Mouse (Mus musculus) spleen, adult 2 months (tissue): Measurements from ENCODE around the gene Edc3. TPM values are rescaled to one million over a fixed set of nuclear protein-coding genes. Genes with fewer than 3 reads are reported as not detected.

ENCODE experiments used
- DNase-seq, 2 experiments: peaks; one replicate each; pipeline versions ENCODE4 v3.0.0 to v3.0.0-alpha.2; 2012 to 2021; ENCODE audit warnings: low spot score in 2 of 2, low read depth in 1 of 2
- H3K27ac ChIP-seq: fragments of 200-500 bp; 2 replicates; pipeline ENCODE4 v1.5.1; 2012; ENCODE audit warnings: low read length, inconsistent platforms; ENCODE audit not compliant: insufficient read depth
- H3K27me3 ChIP-seq: fragments of 200-500 bp; 2 replicates; pipeline ENCODE4 v1.6.1; 2012; ENCODE audit warnings: mild to moderate bottlenecking, moderate library complexity, low read length, inconsistent platforms; ENCODE audit not compliant: control insufficient read depth, insufficient read depth
- H3K36me3 ChIP-seq: fragments of 200-500 bp; 2 replicates; pipeline ENCODE4 v1.6.1; 2012; ENCODE audit warnings: mild to moderate bottlenecking, low read length, inconsistent platforms; ENCODE audit not compliant: control insufficient read depth, insufficient read depth
- H3K4me1 ChIP-seq: fragments of 200-500 bp; 2 replicates; pipeline ENCODE4 v1.6.1; 2011; ENCODE audit warnings: inconsistent platforms; ENCODE audit not compliant: control insufficient read depth, insufficient read depth, insufficient read length
- H3K4me3 ChIP-seq: fragments of 200-500 bp; 2 replicates; pipeline ENCODE4 v1.5.1; 2011; ENCODE audit warnings: mild to moderate bottlenecking, inconsistent platforms; ENCODE audit not compliant: insufficient read depth, insufficient read length; ENCODE audit errors: extremely low read depth
- CTCF ChIP-seq: fragments of 200-500 bp; IDR thresholded peaks from 2 replicates; pipeline ENCODE4 v1.5.1; 2011; ENCODE audit warnings: mild to moderate bottlenecking, inconsistent platforms; ENCODE audit not compliant: insufficient read depth, insufficient read length, insufficient replicate concordance; ENCODE audit errors: extremely low read depth
- POLR2A ChIP-seq: fragments of 200-500 bp; IDR thresholded peaks from 2 replicates; pipeline ENCODE4 v1.6.1; 2011; ENCODE audit warnings: low read depth, low read length, inconsistent platforms
- WGBS: fragments of 180-500 bp; shearing (Covaris S2); methylation state at CpG from one replicate; pipeline ENCODE4 v1.1.7; 2018; 5-methylcytosine and 5-hydroxymethylcytosine counted together
- polyA plus RNA-seq: library from polyadenylated mRNA; depleted of rRNA; stranded (reverse); fragments of >200 nt; gene quantifications from 2 replicates; pipeline ENCODE4 v1.2.3, GENCODE M21; 2012; rRNA removed

Edc3 gene
- polyA plus RNA-seq, 1 experiment = 9.9 TPM

DNA sequence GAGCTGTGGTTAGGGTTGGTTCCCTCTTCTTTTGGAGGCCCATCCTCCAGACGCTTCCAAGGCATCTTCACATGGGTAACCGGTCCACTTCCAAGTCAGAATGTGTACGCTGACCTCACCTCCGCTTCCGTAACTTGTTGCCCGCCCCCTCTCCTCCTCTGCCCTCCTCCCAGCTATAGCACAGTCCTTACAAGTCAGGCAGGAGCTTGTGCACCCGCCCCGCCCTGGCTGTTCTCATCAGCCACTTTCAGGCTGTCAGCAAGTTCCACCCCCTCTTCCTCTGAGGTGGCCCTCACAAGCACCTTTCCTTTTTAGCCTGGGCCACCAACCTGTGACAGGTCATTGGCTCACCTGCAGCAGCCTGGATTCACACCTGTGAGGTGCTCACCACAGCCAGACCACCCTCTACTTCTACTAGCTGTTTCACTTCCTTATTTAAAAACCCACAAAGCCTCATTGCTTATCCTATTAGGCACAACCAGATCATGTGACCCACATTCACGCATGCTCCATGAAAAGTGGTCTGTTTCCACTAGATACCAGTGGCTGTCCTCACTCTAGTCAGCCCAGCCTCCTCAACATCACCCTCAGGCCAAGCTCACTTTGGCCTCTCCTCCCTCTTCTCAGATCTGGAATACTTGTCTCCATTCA is 92.1 kb downstream of the Edc3 start:
- Histone ChIP-seq H3K27me3 (no peaks in the 10 kb centered on the region), H3K36me3 (peaks cover 36% of the 10 kb centered on the region), H3K4me3 (no peak overlapping the region), H3K4me1 (peaks cover 5% of the 10 kb centered on the region; the same call in 1 of the 2 replicates), H3K27ac (no peak overlapping the region)
- TF ChIP-seq CTCF = no peak
- TF ChIP-seq POLR2A = no peak
- peak; percentile 9 to 51 for DNase-seq
- WGBS = 60% methylated on average over 9 of the region's 9 CpGs

Other genes with a start within 250 kb of the Edc3 start
- gene Scamp5, start 240.5 kb upstream of the Edc3 start, polyA plus RNA-seq = 12.4 and 19.3 TPM in 2 replicates
- 0.22 and 0.33 TPM in 2 replicates for gene Rpp25, start 204.5 kb upstream of the Edc3 start, polyA plus RNA-seq
- gene Cox5a, start 187.3 kb upstream of the Edc3 start, polyA plus RNA-seq = 135 and 219 TPM in 2 replicates
- 4.1 and 14.5 TPM in 2 replicates for gene Fam219b, start 171.0 kb upstream of the Edc3 start, polyA plus RNA-seq
- gene Mpi, start 155.8 kb upstream of the Edc3 start, polyA plus RNA-seq = 13.0 and 16.7 TPM in 2 replicates
- gene Scamp2, start 147.6 kb upstream of the Edc3 start, polyA plus RNA-seq = 79.2 and 88.4 TPM in 2 replicates
- gene Ulk3, start 119.1 kb upstream of the Edc3 start, polyA plus RNA-seq = 44.5 and 47.6 TPM in 2 replicates
- not detected in 2 replicates for gene Cplx3, start 102.3 kb upstream of the Edc3 start, polyA plus RNA-seq
- 0.09 and 0.16 TPM in 2 replicates for gene Lman1l, start 87.8 kb upstream of the Edc3 start, polyA plus RNA-seq
- gene Csk, start 54.9 kb upstream of the Edc3 start, polyA plus RNA-seq = 233 and 265 TPM in 2 replicates
- gene Cyp1a2, start 24.8 kb upstream of the Edc3 start, polyA plus RNA-seq = not detected in 2 replicates
- gene Cyp1a1, start 20.6 kb upstream of the Edc3 start, polyA plus RNA-seq = 0.13 and 0.15 TPM in 2 replicates
- gene Clk3, start 57.3 kb downstream of the Edc3 start, polyA plus RNA-seq = 99.1 and 117 TPM in 2 replicates
- gene Arid3b, start 128.3 kb downstream of the Edc3 start, polyA plus RNA-seq = 35.2 and 38.6 TPM in 2 replicates
- 88.3 and 131 TPM in 2 replicates for gene Ubl7, start 202.4 kb downstream of the Edc3 start, polyA plus RNA-seq
- gene Sema7a, start 231.6 kb downstream of the Edc3 start, polyA plus RNA-seq = 26.1 and 35.7 TPM in 2 replicates